Mouse (Mus musculus) olfactory bulb, adult 2 months (tissue): ENCODE results near the gene Fau. TPM values are rescaled to one million over a fixed set of nuclear protein-coding genes. Genes with fewer than 3 reads are reported as not detected.
"Not testable (repeated sequence)": the region's sequence is repeated elsewhere in the genome, so short reads cannot be mapped to it uniquely, and the experiment has no call there.

Experiments used
- H3K27ac ChIP-seq: fragments of 200-500 bp; 2 replicates; pipeline ENCODE4 v1.5.1; 2012; ENCODE audit warnings: low read depth, low read length; ENCODE audit not compliant: insufficient read depth
- H3K4me1 ChIP-seq: fragments of 200-500 bp; 2 replicates; pipeline ENCODE4 v1.6.1; 2012; ENCODE audit warnings: low read length; ENCODE audit not compliant: control insufficient read depth, insufficient read depth
- H3K4me3 ChIP-seq: fragments of 200-500 bp; 2 replicates; pipeline ENCODE4 v1.5.1; 2012; ENCODE audit warnings: mild to moderate bottlenecking, low read depth, low read length, moderate library complexity; ENCODE audit not compliant: insufficient read depth
- CTCF ChIP-seq: fragments of 200-500 bp; IDR thresholded peaks from 2 replicates; pipeline ENCODE4 v1.5.1; 2012; ENCODE audit warnings: low read depth, mild to moderate bottlenecking, low read length, moderate library complexity; ENCODE audit not compliant: insufficient read depth
- POLR2A ChIP-seq: fragments of 200-500 bp; IDR thresholded peaks from 2 replicates; pipeline ENCODE4 v1.6.1; 2012; ENCODE audit warnings: mild to moderate bottlenecking, low read depth, low read length, moderate library complexity; ENCODE audit not compliant: insufficient read depth
- WGBS: fragments of 180-500 bp; shearing (Covaris S2); methylation state at CpG from one replicate; pipeline ENCODE4 v1.1.7; 2018; 5-methylcytosine and 5-hydroxymethylcytosine counted together
- polyA plus RNA-seq: library from polyadenylated mRNA; stranded (reverse); fragments of >200 nt; gene quantifications from 2 replicates; pipeline ENCODE4 v1.2.4, GENCODE M21; 2012; ENCODE audit warnings: low replicate concordance; ENCODE audit not compliant: missing spikeins, insufficient read depth, insufficient read length

Fau gene
- polyA plus RNA-seq, 1 experiment: 1,126 TPM

DNA sequence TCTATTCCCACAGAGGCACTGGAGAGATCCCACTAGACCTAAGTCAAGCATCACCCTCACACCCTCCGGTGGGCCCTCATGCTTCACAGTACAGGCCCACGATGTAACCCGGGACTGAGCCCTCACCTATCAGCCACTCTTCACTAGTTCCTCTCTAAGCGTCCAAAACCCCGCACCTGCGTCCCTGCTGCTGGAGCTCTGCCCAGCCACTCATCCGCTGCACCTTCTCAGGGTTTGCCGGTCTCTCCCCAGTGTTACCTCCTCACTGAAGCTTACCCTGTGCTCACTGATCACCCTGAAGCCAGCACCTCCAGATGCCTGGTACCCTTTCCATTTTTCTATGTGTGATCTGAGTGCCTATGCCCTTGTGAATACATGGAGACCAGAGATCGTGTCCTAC lies 15.4 kb upstream of the Fau start:
- WGBS: 81% methylated on average over 9 of the region's 9 CpGs
- no peak overlapping the region for H3K4me3 ChIP-seq
- no peaks in the 10 kb centered on the region; the same call in 1 of the 2 replicates for H3K4me1 ChIP-seq
- H3K27ac ChIP-seq: no peak overlapping the region
- no peak for TF ChIP-seq CTCF
- TF ChIP-seq POLR2A: no peak

DNA sequence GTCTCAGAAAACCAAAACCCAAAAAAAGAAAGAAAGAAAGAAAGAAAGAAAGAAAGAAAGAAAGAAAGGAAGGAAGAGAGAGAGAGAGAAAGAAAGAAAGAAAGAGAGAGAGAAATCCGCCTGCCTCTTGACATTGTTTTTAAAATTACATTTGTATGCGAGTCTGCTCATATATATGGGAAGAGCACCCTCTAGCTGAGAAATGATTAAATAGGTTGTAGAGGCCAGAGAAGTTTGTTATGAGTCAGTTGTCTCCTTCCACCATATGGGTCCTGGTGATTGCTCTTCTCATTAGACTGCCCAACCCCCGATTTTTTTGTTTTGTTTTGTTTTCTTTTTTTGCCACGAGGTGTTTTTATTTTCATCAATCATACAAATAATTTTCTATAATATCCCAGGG lies 13.5 kb upstream of the Fau start:
- 48% methylated on average over 4 of the region's 4 CpGs for WGBS
- H3K27ac ChIP-seq, H3K4me3 ChIP-seq, H3K4me1 ChIP-seq: not testable (repeated sequence)

GRCm38 (mm10) chr19:6045366-6046293 lies 12.0 kb upstream of the Fau start:
- WGBS: 10% methylated on average over 20 of the region's 20 CpGs
- peak overlapping the region; percentile 88 for H3K4me3 ChIP-seq
- H3K4me1 ChIP-seq: peaks cover 10% of the 10 kb centered on the region
- TF ChIP-seq CTCF (no peak), POLR2A (no peak)
- H3K27ac ChIP-seq: peak overlapping the region; percentile 84

- H3K4me1 ChIP-seq: peaks cover 10% of the 10 kb centered on the region
- peak within 1 kb of the TSS; percentile 88 for H3K4me3 ChIP-seq
- WGBS: under 1% methylated on average over 65 of the region's 65 CpGs
These were observed 11.1 kb upstream of the Fau start, which contains the start of gene Syvn1 for GRCm38 (mm10) chr19:6046294-6047153. Syvn1 (plus strand) TSS chr19:6046576.

DNA sequence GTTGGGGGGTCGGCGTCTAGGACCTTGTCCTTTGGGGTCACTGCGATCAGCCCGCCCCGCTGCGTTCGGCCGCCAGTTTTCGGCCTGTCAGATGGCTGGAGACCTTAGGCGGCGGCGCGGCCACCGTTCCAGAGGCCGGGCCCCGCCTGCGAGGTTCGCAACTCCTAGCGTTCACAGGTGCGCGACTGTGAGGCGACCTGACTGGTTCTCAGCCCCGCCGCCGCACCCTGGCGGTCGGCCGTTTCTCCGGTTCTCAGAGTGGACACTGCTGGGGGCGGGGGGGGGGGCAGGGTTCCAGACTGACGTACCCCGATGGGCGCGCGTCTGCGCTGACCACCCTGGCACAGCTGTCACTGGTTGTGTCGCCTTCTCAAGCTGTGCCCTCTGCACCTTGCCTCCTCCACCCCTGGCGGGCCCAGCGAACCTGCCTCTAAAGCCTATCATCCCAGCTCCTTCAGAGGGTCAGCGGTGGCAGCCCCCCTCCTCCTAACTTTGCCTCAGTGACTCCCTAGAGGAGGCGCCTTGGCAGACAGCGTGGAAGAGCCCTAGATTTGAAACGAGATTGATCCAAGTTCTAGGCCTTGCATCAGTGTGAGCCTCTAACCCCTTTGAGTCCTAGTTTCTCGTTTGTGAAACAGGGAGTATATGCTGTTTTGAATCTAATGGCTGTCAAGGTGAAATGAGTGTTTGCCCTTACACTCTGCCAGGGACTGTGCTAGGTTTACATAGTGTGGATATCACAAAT lies 10.3 kb upstream of the Fau start:
- 1% methylated on average over 44 of the region's 44 CpGs for WGBS
- no peak for TF ChIP-seq CTCF
- no peak for TF ChIP-seq POLR2A
- H3K4me3 ChIP-seq: peak overlapping the region; percentile 88
- H3K27ac ChIP-seq: peak overlapping the region; percentile 63
- H3K4me1 ChIP-seq: peaks cover 10% of the 10 kb centered on the region

More at GRCm38 (mm10) chr19:6046294-6047153, 11.1 kb upstream of the Fau start, which contains the start of gene Syvn1:
- TF ChIP-seq CTCF (no peak), POLR2A (peak; percentile 77)
- peak within 1 kb of the TSS; percentile 99 for H3K27ac ChIP-seq

GRCm38 (mm10) chr19:6047899-6048166 lies 9.8 kb upstream of the Fau start:
- Histone ChIP-seq H3K4me1 (peaks cover 10% of the 10 kb centered on the region), H3K27ac (no peak overlapping the region), H3K4me3 (peak overlapping the region; percentile 88)
- TF ChIP-seq POLR2A: no peak
- 86% methylated on average over 8 of the region's 8 CpGs for WGBS

GRCm38 (mm10) chr19:6048681-6049410 lies 8.8 kb upstream of the Fau start:
- H3K27ac ChIP-seq: no peak overlapping the region
- H3K4me1 ChIP-seq: peaks cover 10% of the 10 kb centered on the region
- 87% methylated on average over 11 of the region's 11 CpGs for WGBS
- no peak overlapping the region for H3K4me3 ChIP-seq
- TF ChIP-seq CTCF: no peak
- TF ChIP-seq POLR2A: no peak

DNA sequence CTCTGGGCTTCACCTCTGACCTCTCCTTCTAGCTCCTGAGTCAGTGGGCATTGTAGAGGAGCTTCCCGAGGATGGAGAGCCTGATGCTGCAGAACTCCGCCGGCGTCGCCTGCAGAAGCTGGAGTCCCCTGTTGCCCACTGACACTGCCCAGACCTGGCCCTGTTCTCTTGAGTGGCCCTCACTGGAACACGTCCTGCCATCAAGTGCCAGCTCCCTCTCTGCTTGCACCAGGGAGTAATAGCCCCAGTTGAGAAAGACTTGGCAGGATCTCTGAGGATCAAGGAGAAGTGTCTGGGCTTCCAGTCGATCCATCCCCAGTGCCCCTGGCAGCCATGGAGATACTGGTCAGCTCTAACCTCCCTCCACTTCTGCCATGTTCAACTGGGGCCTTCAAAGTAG lies 5.1 kb upstream of the Fau start:
- Histone ChIP-seq H3K27ac (no peak overlapping the region), H3K4me3 (no peak overlapping the region), H3K4me1 (peaks cover 10% of the 10 kb centered on the region)
- 85% methylated on average over 7 of the region's 7 CpGs for WGBS
- TF ChIP-seq POLR2A: no peak
- no peak for TF ChIP-seq CTCF
